Mouse (Mus musculus): ENCODE data around the gene Nrp2. TPM values are rescaled to one million over a fixed set of nuclear protein-coding genes. Genes with fewer than 3 reads are reported as not detected.

The Nrp2 gene
- total and polyA plus RNA-seq, 2 experiments from 2014 or later = 5.2 to 20.2 TPM

- DNase-seq (ENCODE audit: low spot score) (peak; percentile 94), ATAC-seq (ENCODE audit: insufficient read depth, low read depth) (peak; percentile 67)
- no peaks in the 10 kb centered on the region for H3K36me3 ChIP-seq (replicated peaks; ENCODE audit: control insufficient read depth, insufficient read depth, low read length)
- no peaks in the 10 kb centered on the region for H3K9me3 ChIP-seq (replicated peaks; ENCODE audit: control insufficient read depth, low read length)
- no peak overlapping the region for H3K9ac ChIP-seq (replicated peaks; ENCODE audit: low read depth, low read length)
- H3K4me3 ChIP-seq (ENCODE audit: low read depth, low read length) = no peak overlapping the region
- WGBS = 38% methylated on average over 10 of the region's 10 CpGs
- TF ChIP-seq CTCF (IDR thresholded peaks at IDR 0.05; ENCODE audit: low read depth) (peak; percentile 78), EP300 (IDR thresholded peaks at IDR 0.05; ENCODE audit: low read depth) (no peak)
- H3K4me1 ChIP-seq (ENCODE audit: control insufficient read depth, insufficient read depth) = peaks cover 13% of the 10 kb centered on the region; the same call in 1 of the 2 replicates
- no peak overlapping the region for H3K4me2 ChIP-seq (ENCODE audit: low read depth, low read length)
- 0 out of 2 replicates have a peak overlapping the region, but pooled peaks have one; percentile 22 for H3K27ac ChIP-seq (ENCODE audit: low read depth)
- peaks cover 31% of the 10 kb centered on the region for H3K27me3 ChIP-seq (ENCODE audit: control insufficient read depth, insufficient read depth, low read length)
Observed at GRCm38 (mm10) chr1:62701065-62701921, 1.8 kb upstream of the Nrp2 start.

- peaks cover 19% of the 10 kb centered on the region; the same call in 1 of the 2 replicates for H3K4me1 ChIP-seq (ENCODE audit: control insufficient read depth, insufficient read depth)
- H3K36me3 ChIP-seq (replicated peaks; ENCODE audit: control insufficient read depth, insufficient read depth, low read length) = no peaks in the 10 kb centered on the region
- DNase-seq (ENCODE audit: low spot score) = no peak
- no peak for TF ChIP-seq EP300 (IDR thresholded peaks at IDR 0.05; ENCODE audit: low read depth)
- no peak for TF ChIP-seq CTCF (IDR thresholded peaks at IDR 0.05; ENCODE audit: low read depth)
- peak overlapping the region; percentile 90 for H3K4me2 ChIP-seq (ENCODE audit: low read depth, low read length)
- H3K27me3 ChIP-seq (ENCODE audit: control insufficient read depth, insufficient read depth, low read length) = peaks cover 31% of the 10 kb centered on the region
- no peaks in the 10 kb centered on the region for H3K9me3 ChIP-seq (replicated peaks; ENCODE audit: control insufficient read depth, low read length)
- peak overlapping the region; percentile 60 for H3K4me3 ChIP-seq (ENCODE audit: low read depth, low read length)
- peak overlapping the region; percentile 55 for H3K9ac ChIP-seq (replicated peaks; ENCODE audit: low read depth, low read length)
- WGBS = under 1% methylated on average over 22 of the region's 25 CpGs
- no peak for ATAC-seq (ENCODE audit: insufficient read depth, low read depth)
- peak overlapping the region; percentile 80 for H3K27ac ChIP-seq (ENCODE audit: low read depth)
Observed at GRCm38 (mm10) chr1:62702743-62703142, 342 bp upstream of the Nrp2 start.

DNA sequence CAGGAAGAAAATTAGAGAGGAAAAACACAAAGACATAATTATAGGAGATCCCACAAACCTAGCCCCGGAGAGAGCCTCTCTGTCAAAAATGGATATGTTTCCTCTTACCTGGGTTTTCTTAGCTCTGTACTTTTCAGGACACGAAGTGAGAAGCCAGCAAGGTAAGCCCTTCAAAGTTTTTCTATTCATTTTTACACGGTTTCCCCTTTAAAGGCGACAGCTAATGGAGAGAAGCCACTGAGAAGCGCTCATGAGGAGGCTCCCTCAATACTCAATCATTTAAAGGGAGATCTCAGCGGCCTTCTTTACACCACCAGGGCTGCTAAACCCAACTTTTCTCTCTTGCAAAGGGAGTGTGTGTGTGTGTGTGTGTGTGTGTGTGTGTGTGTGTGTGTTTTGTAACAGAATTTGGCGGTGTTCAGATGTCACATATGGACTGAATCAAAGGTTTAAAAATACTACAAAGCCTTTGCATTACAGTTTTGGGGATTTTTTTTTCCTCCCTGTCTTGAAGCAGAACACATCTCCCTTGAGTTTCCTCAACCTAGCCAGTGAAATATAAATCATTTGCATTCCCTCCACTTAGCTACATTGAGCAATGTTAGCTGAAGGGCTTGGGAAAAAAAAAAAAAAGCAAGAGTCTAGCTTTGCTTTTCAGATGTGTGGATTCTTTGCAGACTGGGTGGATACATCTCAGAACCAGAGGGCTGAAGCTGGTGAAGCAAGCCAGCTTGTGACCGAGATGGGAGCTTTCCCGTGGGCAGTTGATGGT lies 1.2 kb downstream of the Nrp2 start:
- H3K4me1 ChIP-seq (ENCODE audit: control insufficient read depth, insufficient read depth) = peaks cover 19% of the 10 kb centered on the region; the same call in 1 of the 2 replicates
- TF ChIP-seq CTCF (IDR thresholded peaks at IDR 0.05; ENCODE audit: low read depth) (no peak), EP300 (IDR thresholded peaks at IDR 0.05; ENCODE audit: low read depth) (no peak)
- ATAC-seq (ENCODE audit: insufficient read depth, low read depth) (no peak), DNase-seq (ENCODE audit: low spot score) (no peak)
- H3K27me3 ChIP-seq (ENCODE audit: control insufficient read depth, insufficient read depth, low read length) = peaks cover 31% of the 10 kb centered on the region
- 31% methylated on average over 9 of the region's 9 CpGs for WGBS
- peak overlapping the region; percentile 60 for H3K4me3 ChIP-seq (ENCODE audit: low read depth, low read length)
- peak overlapping the region; percentile 80; the same call in 1 of the 2 replicates for H3K27ac ChIP-seq (ENCODE audit: low read depth)
- H3K4me2 ChIP-seq (ENCODE audit: low read depth, low read length) = peak overlapping the region; percentile 90
- peak overlapping the region; percentile 60 for H3K9ac ChIP-seq (replicated peaks; ENCODE audit: low read depth, low read length)
- H3K36me3 ChIP-seq (replicated peaks; ENCODE audit: control insufficient read depth, insufficient read depth, low read length) = no peaks in the 10 kb centered on the region
- H3K9me3 ChIP-seq (replicated peaks; ENCODE audit: control insufficient read depth, low read length) = no peaks in the 10 kb centered on the region

- peaks cover 19% of the 10 kb centered on the region; the same call in 1 of the 2 replicates for H3K4me1 ChIP-seq (ENCODE audit: control insufficient read depth, insufficient read depth)
- WGBS = 36% methylated on average over 16 of the region's 16 CpGs
- DNase-seq (ENCODE audit: low spot score) (no peak), ATAC-seq (ENCODE audit: insufficient read depth, low read depth) (no peak)
- H3K4me3 ChIP-seq (ENCODE audit: low read depth, low read length) = peak overlapping the region; percentile 60
- peak overlapping the region; percentile 90 for H3K4me2 ChIP-seq (ENCODE audit: low read depth, low read length)
- peaks cover 31% of the 10 kb centered on the region for H3K27me3 ChIP-seq (ENCODE audit: control insufficient read depth, insufficient read depth, low read length)
- H3K36me3 ChIP-seq (replicated peaks; ENCODE audit: control insufficient read depth, insufficient read depth, low read length) = no peaks in the 10 kb centered on the region
- TF ChIP-seq CTCF (IDR thresholded peaks at IDR 0.05; ENCODE audit: low read depth) (no peak), EP300 (IDR thresholded peaks at IDR 0.05; ENCODE audit: low read depth) (no peak)
- H3K9ac ChIP-seq (replicated peaks; ENCODE audit: low read depth, low read length) = peak overlapping the region; percentile 60
- H3K27ac ChIP-seq (ENCODE audit: low read depth) = peak overlapping the region; percentile 27; the same call in 1 of the 2 replicates
- no peaks in the 10 kb centered on the region for H3K9me3 ChIP-seq (replicated peaks; ENCODE audit: control insufficient read depth, low read length)
Observed at GRCm38 (mm10) chr1:62704889-62705516, 1.9 kb downstream of the Nrp2 start.

- Histone ChIP-seq H3K4me1 (ENCODE audit: control insufficient read depth, insufficient read depth) (peaks cover 19% of the 10 kb centered on the region; the same call in 1 of the 2 replicates), H3K27me3 (ENCODE audit: control insufficient read depth, insufficient read depth, low read length) (peaks cover 31% of the 10 kb centered on the region), H3K36me3 (replicated peaks; ENCODE audit: control insufficient read depth, insufficient read depth, low read length) (no peaks in the 10 kb centered on the region), H3K27ac (ENCODE audit: low read depth) (peak overlapping the region; percentile 27; the same call in 1 of the 2 replicates), H3K4me2 (ENCODE audit: low read depth, low read length) (peak overlapping the region; percentile 90), H3K9me3 (replicated peaks; ENCODE audit: control insufficient read depth, low read length) (no peaks in the 10 kb centered on the region), H3K9ac (replicated peaks; ENCODE audit: low read depth, low read length) (peak overlapping the region; percentile 60), H3K4me3 (ENCODE audit: low read depth, low read length) (peak overlapping the region; percentile 60)
- ATAC-seq (ENCODE audit: insufficient read depth, low read depth) (no peak), DNase-seq (ENCODE audit: low spot score) (no peak)
- no peak for TF ChIP-seq CTCF (IDR thresholded peaks at IDR 0.05; ENCODE audit: low read depth)
- no peak for TF ChIP-seq EP300 (IDR thresholded peaks at IDR 0.05; ENCODE audit: low read depth)
- 32% methylated on average over 14 of the region's 18 CpGs for WGBS
Observed at GRCm38 (mm10) chr1:62705517-62705981, 2.5 kb downstream of the Nrp2 start.

All from heart, postnatal 0 days (tissue).